Mouse (Mus musculus) liver, embryonic 16.5 days (tissue): ENCODE data around the gene Gp1ba. TPM values are rescaled to one million over a fixed set of nuclear protein-coding genes. Genes with fewer than 3 reads are reported as not detected.

Experiments
- ATAC-seq: fragments of 200-750 bp; cut with Nextera tagmentation; 2 replicates; pipeline ENCODE4 v1.8.0; 2017; ENCODE audit warnings: low read depth, mild to moderate bottlenecking, moderate number of reproducible peaks, moderate library complexity
- H3K27ac ChIP-seq: fragments of 300-500 bp; sonication (generic); 2 replicates; pipeline ENCODE4 v1.5.1; 2014; ENCODE audit warnings: mild to moderate bottlenecking, low read length
- H3K27me3 ChIP-seq: fragments of 300-500 bp; sonication (generic); 2 replicates; pipeline ENCODE4 v1.6.1; 2014; ENCODE audit warnings: low read depth, low read length, mixed read lengths; ENCODE audit not compliant: control insufficient read depth, insufficient read depth
- H3K36me3 ChIP-seq: fragments of 300-500 bp; sonication (generic); 2 replicates; pipeline ENCODE4 v1.6.1; 2014; ENCODE audit warnings: mild to moderate bottlenecking; ENCODE audit not compliant: control insufficient read depth, insufficient read depth
- H3K4me1 ChIP-seq: fragments of 300-500 bp; sonication (generic); 2 replicates; pipeline ENCODE4 v1.6.1; 2014; ENCODE audit warnings: low read depth, low read length, mixed read lengths; ENCODE audit not compliant: control insufficient read depth
- H3K4me2 ChIP-seq: fragments of 300-500 bp; sonication (generic); 2 replicates; pipeline ENCODE4 v1.6.1; 2014; ENCODE audit warnings: low read depth, low read length, mixed read lengths
- H3K4me3 ChIP-seq: fragments of 300-500 bp; sonication (generic); 2 replicates; pipeline ENCODE4 v1.5.1; 2014; ENCODE audit warnings: low read depth, mild to moderate bottlenecking, low read length
- H3K9ac ChIP-seq: fragments of 300-500 bp; sonication (generic); 2 replicates; pipeline ENCODE4 v1.6.1; 2014; ENCODE audit warnings: low read depth, low read length
- H3K9me3 ChIP-seq: fragments of 300-500 bp; sonication (generic); replicated peaks from 2 replicates; pipeline ENCODE4 v1.6.1; 2016; ENCODE audit warnings: low read length; ENCODE audit not compliant: control insufficient read depth
- WGBS: fragments of 180-500 bp; shearing (Covaris S2); extraction: QIAGEN DNeasy Blood & Tissue Kit; methylation state at CpG from one replicate; pipeline ENCODE4 v1.1.7; 2014; ENCODE audit not compliant: insufficient replicate concordance; 5-methylcytosine and 5-hydroxymethylcytosine counted together
- polyA plus RNA-seq: library from polyadenylated mRNA; unstranded; fragments of >200 nt; fragmentation: Nextera tagmentation; extraction: Ambion mirVana; gene quantifications from 2 replicates; pipeline ENCODE4 v1.2.1, GENCODE M21; 2015

Gp1ba gene
- polyA plus RNA-seq, 1 experiment from 2014 or later: 3.9 TPM

DNA sequence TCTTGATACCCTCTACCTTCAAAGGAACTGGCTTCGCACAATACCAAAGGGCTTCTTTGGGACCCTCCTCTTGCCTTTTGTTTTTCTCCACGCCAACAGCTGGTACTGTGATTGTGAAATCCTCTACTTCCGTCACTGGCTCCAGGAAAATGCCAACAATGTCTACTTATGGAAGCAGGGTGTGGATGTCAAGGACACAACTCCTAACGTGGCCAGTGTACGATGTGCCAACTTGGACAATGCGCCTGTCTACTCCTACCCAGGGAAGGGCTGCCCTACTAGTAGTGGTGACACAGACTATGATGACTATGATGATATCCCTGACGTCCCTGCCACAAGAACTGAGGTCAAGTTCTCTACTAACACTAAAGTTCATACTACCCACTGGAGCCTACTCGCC is 1.1 kb downstream of the Gp1ba start:
- 0 out of 2 replicates have a peak overlapping the region, but pooled peaks have one; percentile 56 for H3K4me2 ChIP-seq
- no peak overlapping the region for H3K4me3 ChIP-seq
- H3K9me3 ChIP-seq: no peaks in the 10 kb centered on the region
- ATAC-seq: no peak
- H3K4me1 ChIP-seq: peaks cover 26% of the 10 kb centered on the region
- 70% methylated on average over 8 of the region's 8 CpGs for WGBS
- no peaks in the 10 kb centered on the region for H3K27me3 ChIP-seq
- no peak overlapping the region for H3K9ac ChIP-seq
- H3K27ac ChIP-seq: no peak overlapping the region
- peaks cover 11% of the 10 kb centered on the region for H3K36me3 ChIP-seq

DNA sequence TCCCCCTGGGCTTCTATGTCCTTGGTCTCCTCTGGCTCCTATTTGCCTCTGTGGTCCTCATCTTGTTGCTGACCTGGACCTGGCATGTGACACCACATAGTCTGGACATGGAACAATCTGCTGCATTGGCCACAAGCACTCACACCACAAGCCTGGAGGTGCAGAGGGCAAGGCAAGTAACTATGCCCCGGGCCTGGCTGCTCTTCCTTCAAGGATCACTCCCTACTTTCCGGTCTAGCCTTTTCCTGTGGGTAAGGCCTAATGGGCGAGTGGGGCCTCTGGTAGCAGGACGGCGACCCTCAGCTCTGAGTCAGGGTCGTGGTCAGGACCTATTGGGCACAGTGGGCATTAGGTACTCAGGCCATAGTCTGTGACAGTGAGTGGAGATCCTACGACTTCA is 2.3 kb downstream of the Gp1ba start:
- ATAC-seq: no peak
- peaks cover 39% of the 10 kb centered on the region for H3K4me1 ChIP-seq
- H3K9me3 ChIP-seq: no peaks in the 10 kb centered on the region
- H3K27ac ChIP-seq: no peak overlapping the region
- no peak overlapping the region for H3K9ac ChIP-seq
- 54% methylated on average over 7 of the region's 7 CpGs for WGBS
- peaks cover 13% of the 10 kb centered on the region for H3K36me3 ChIP-seq
- H3K27me3 ChIP-seq: no peaks in the 10 kb centered on the region
- H3K4me3 ChIP-seq: no peak overlapping the region
- no peak overlapping the region for H3K4me2 ChIP-seq

DNA sequence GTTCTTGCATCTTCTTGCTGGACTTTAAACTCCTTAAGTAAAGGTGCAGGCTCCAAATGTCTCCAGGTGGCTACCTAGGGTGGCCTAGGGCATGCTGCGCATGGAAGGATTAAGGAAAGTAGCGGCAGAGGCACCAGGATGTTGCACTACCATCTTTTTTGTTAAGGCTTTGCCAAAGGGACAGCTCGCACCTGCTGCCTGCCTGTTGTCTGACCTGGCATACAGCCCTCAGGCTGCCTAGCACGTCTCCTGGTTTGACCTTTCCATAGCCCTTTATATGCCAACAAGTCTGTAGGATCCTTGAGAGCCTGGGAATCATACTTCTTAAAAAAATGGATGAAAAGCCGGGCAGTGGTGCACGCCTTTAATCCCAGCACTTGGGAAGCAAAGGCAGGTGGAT is 4.1 kb downstream of the Gp1ba start:
- H3K9ac ChIP-seq: no peak overlapping the region
- WGBS: 81% methylated on average over 6 of the region's 6 CpGs

GRCm38 (mm10) chr11:70644564-70645103 is 5.7 kb downstream of the Gp1ba start:
- Histone ChIP-seq H3K36me3 (peaks cover 21% of the 10 kb centered on the region), H3K9me3 (no peaks in the 10 kb centered on the region), H3K9ac (no peak overlapping the region), H3K27ac (no peak overlapping the region), H3K4me2 (no peak overlapping the region), H3K27me3 (no peaks in the 10 kb centered on the region), H3K4me1 (peaks cover 36% of the 10 kb centered on the region), H3K4me3 (no peak overlapping the region)
- 85% methylated on average over 8 of the region's 8 CpGs for WGBS
- ATAC-seq: no peak

More for the DNA sequence above, 4.1 kb downstream of the Gp1ba start:
- Histone ChIP-seq H3K4me1 (peaks cover 36% of the 10 kb centered on the region), H3K9me3 (no peaks in the 10 kb centered on the region), H3K36me3 (peaks cover 13% of the 10 kb centered on the region), H3K27me3 (no peaks in the 10 kb centered on the region), H3K4me3 (no peak overlapping the region), H3K4me2 (no peak overlapping the region), H3K27ac (no peak overlapping the region)
- ATAC-seq: no peak

- ATAC-seq: no peak
- H3K9me3 ChIP-seq: no peaks in the 10 kb centered on the region
- no peaks in the 10 kb centered on the region for H3K27me3 ChIP-seq
- H3K27ac ChIP-seq: no peak overlapping the region; the same call in 1 of the 2 replicates
- H3K36me3 ChIP-seq: peaks cover 31% of the 10 kb centered on the region
- H3K4me3 ChIP-seq: peak overlapping the region; percentile 97
- peaks cover 41% of the 10 kb centered on the region for H3K4me1 ChIP-seq
- H3K9ac ChIP-seq: peak overlapping the region; percentile 93
- 70% methylated on average over 12 of the region's 12 CpGs for WGBS
- H3K4me2 ChIP-seq: peak overlapping the region; percentile 93
These were observed 6.7 kb downstream of the Gp1ba start for GRCm38 (mm10) chr11:70645461-70646258.

DNA sequence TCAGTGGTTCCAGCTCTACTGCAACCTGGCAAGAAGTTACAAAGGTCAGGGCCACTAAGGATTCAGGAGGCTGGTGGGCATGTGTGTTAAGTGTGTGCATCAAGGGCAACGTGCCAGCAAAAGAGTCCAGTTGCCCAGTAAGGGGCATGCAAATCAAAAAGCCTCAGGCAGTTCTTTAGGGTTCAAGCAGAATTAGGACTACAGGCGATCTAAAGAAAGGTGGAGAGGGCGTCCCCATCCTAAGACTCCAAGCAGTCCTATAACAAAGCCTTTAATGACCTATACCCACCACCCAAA is 7.3 kb downstream of the Gp1ba start:
- Histone ChIP-seq H3K4me3 (peak overlapping the region; percentile 97), H3K27ac (peak overlapping the region; percentile 99), H3K4me1 (peaks cover 47% of the 10 kb centered on the region), H3K9ac (peak overlapping the region; percentile 93), H3K27me3 (no peaks in the 10 kb centered on the region), H3K36me3 (peaks cover 37% of the 10 kb centered on the region), H3K4me2 (peak overlapping the region; percentile 93), H3K9me3 (no peaks in the 10 kb centered on the region)
- no peak for ATAC-seq
- 16% methylated on average over 3 of the region's 3 CpGs for WGBS

DNA sequence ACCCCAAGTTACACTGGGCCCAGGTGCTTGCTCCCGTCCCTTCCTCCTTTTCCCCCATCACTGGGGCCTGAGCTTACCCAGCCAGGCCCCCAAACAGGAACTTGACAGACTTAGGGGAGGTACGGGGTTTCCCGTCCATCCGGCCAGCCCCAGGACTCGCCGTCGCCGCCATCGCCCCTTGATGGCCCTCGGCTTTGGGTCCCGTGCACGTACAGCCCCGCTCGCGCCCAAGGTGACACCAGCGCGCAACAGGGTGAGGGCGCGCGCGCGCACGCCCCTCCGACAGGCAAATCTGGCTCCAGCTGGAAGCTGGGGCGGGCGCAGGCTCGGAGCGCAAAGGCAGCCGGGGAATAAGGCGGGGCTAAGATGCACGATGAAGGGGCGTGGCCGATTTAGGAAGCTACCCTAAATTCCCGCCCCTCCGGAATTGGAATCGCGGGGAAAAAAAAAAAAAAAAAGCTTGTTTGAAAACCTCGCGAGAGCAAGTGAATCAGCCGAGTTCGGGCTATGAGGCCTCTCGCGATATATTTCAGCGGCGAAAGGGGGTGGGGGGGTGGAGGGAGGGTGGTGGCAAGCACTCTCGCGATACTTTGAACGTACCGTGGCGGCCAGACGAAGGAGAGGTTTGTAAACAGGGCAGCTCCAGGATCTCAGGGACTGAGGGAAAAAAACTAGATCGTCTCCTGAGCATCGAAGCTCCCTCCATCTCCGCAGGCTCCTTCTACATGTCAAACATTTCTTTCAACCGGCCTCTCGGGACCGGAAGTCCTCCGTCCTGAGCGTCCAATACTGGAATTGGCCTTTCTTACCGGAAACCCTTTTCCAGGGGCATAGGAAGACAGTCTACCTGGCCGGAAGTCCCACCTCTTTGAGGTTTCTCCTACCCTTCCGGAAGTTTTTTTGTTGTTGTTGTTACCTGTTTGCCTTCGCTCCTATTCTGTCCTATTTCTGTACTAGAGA is 8.0 kb downstream of the Gp1ba start, which contains the start of the genes Rnf167 and Slc25a11:
Gene Rnf167, plus strand, starts transcription at position 545 of the 960 bp plus-strand sequence.
Gene Slc25a11, minus strand, starts transcription at position 789 of the 960 bp plus-strand sequence.
- no peaks in the 10 kb centered on the region for H3K27me3 ChIP-seq
- H3K9me3 ChIP-seq: no peaks in the 10 kb centered on the region
- peak within 1 kb of the TSS; percentile 93 for H3K4me2 ChIP-seq
- peak within 1 kb of the TSS; percentile 96 for H3K9ac ChIP-seq
- ATAC-seq: peak; percentile 85
- H3K36me3 ChIP-seq: peaks cover 44% of the 10 kb centered on the region
- H3K4me1 ChIP-seq: peaks cover 54% of the 10 kb centered on the region
- WGBS: under 1% methylated on average over 63 of the region's 63 CpGs
- H3K4me3 ChIP-seq: peak within 1 kb of the TSS; percentile 97
- H3K27ac ChIP-seq: peak within 1 kb of the TSS; percentile 99

- peak; percentile 11; the same call in 1 of the 2 replicates for ATAC-seq
- Histone ChIP-seq H3K9me3 (no peaks in the 10 kb centered on the region), H3K36me3 (peaks cover 52% of the 10 kb centered on the region), H3K27ac (peak overlapping the region; percentile 99), H3K4me3 (peak overlapping the region; percentile 97), H3K4me2 (peak overlapping the region; percentile 79), H3K9ac (peak overlapping the region; percentile 96), H3K27me3 (no peaks in the 10 kb centered on the region), H3K4me1 (peaks cover 63% of the 10 kb centered on the region)
- WGBS: 2% methylated on average over 28 of the region's 28 CpGs
These were observed 8.9 kb downstream of the Gp1ba start for GRCm38 (mm10) chr11:70647716-70648420.
